Mouse (Mus musculus) heart, postnatal 0 days (tissue): ENCODE measurements around the gene Hipk2.

Experiments
- CTCF ChIP-seq: IDR thresholded peaks from 2 replicates; pipeline ENCODE4 v1.5.1; 2016; ENCODE audit warnings: antibody characterized with exemption, control low read depth, low read depth
- EP300 ChIP-seq: IDR thresholded peaks from 2 replicates; pipeline ENCODE4 v1.6.1; 2016; ENCODE audit warnings: antibody characterized with exemption, low read depth

- TF ChIP-seq CTCF = no peak
- TF ChIP-seq EP300 = no peak
Observed at GRCm38 (mm10) chr6:38916571-38916970, 40.6 kb upstream of the Hipk2 start.
